Mouse (Mus musculus) bone marrow macrophage, adult 2 months (primary cell): ENCODE data around the gene Myo16.

Experiments used
- CTCF ChIP-seq: IDR thresholded peaks from 2 replicates; pipeline ENCODE4 v1.5.1; 2012; ENCODE audit warnings: low read depth, mild to moderate bottlenecking, low read length, moderate library complexity
- POLR2A ChIP-seq: IDR thresholded peaks from 2 replicates; pipeline ENCODE4 v1.6.1; 2012; ENCODE audit warnings: mild to moderate bottlenecking, low read depth, low read length, borderline replicate concordance

- TF ChIP-seq CTCF (no peak), POLR2A (no peak)
Measured at GRCm38 (mm10) chr8:10645740-10646139, 492.0 kb downstream of the Myo16 start.
